Mouse (Mus musculus) liver, adult 2 months (tissue): ENCODE measurements at regions not wholly inside any gene's neighbourhood (a gene's known extent, or its start where the extent isn't known, plus 50 kb on each side); places are given as distances from the start of the nearest gene placed in this dataset.
A peak's percentile ranks its signal among the peaks of the same experiment; 100 is the strongest.

Experiments
- DNase-seq: peaks from one replicate; pipeline ENCODE4 v3.0.0-alpha.2; 2011; ENCODE audit warnings: low read depth, low spot score; ENCODE audit errors: extremely low read depth
- H3K27ac ChIP-seq: fragments of 200-500 bp; replicated peaks from 2 replicates; pipeline ENCODE4 v1.5.1; 2012; ENCODE audit warnings: low read depth, mild to moderate bottlenecking, control low read depth, inconsistent platforms, low read length; ENCODE audit not compliant: insufficient read depth
- H3K27me3 ChIP-seq: fragments of 200-500 bp; 2 replicates; pipeline ENCODE4 v1.6.1; 2012; ENCODE audit warnings: mild to moderate bottlenecking, moderate library complexity, low read length, inconsistent platforms; ENCODE audit not compliant: control insufficient read depth, insufficient read depth
- H3K36me3 ChIP-seq: fragments of 200-500 bp; 2 replicates; pipeline ENCODE4 v1.6.1; 2012; ENCODE audit warnings: low read length, inconsistent platforms; ENCODE audit not compliant: control insufficient read depth, insufficient read depth
- H3K4me1 ChIP-seq: fragments of 200-500 bp; 2 replicates; pipeline ENCODE4 v1.6.1; 2011; ENCODE audit warnings: low read length; ENCODE audit not compliant: control insufficient read depth, insufficient read depth
- H3K4me3 ChIP-seq: fragments of 200-500 bp; 2 replicates; pipeline ENCODE4 v1.5.1; 2011; ENCODE audit warnings: low read depth, mild to moderate bottlenecking, control low read depth, low read length, moderate library complexity; ENCODE audit not compliant: insufficient read depth
- H3K79me2 ChIP-seq: fragments of 200-500 bp; 2 replicates; pipeline ENCODE4 v1.6.1; 2012; ENCODE audit warnings: inconsistent platforms, mild to moderate bottlenecking, low read length, moderate library complexity; ENCODE audit not compliant: control insufficient read depth, insufficient read depth
- H3K9ac ChIP-seq: fragments of 200-500 bp; 2 replicates; pipeline ENCODE4 v1.6.1; 2012; ENCODE audit warnings: low read depth, mild to moderate bottlenecking, control low read depth, inconsistent platforms, low read length
- CTCF ChIP-seq: fragments of 200-500 bp; IDR thresholded peaks from 2 replicates; pipeline ENCODE4 v1.5.1; 2011; ENCODE audit warnings: low read depth, low read length, control low read depth
- POLR2A ChIP-seq: fragments of 200-500 bp; IDR thresholded peaks from 2 replicates; pipeline ENCODE4 v1.6.1; 2011; ENCODE audit warnings: low read length, control low read depth; ENCODE audit not compliant: insufficient read depth; ENCODE audit errors: extremely low read depth

GRCm38 (mm10) chr19:26834564-26834963, 51.1 kb upstream of the Gm815 start:
- no peak overlapping the region for H3K9ac ChIP-seq
- H3K27ac ChIP-seq, result no peak overlapping the region
- no peaks in the 10 kb centered on the region for H3K27me3 ChIP-seq
- no peaks in the 10 kb centered on the region for H3K79me2 ChIP-seq
- no peaks in the 10 kb centered on the region for H3K36me3 ChIP-seq
- peak; percentile 35 for DNase-seq
- no peak overlapping the region for H3K4me3 ChIP-seq
- TF ChIP-seq CTCF, result peak; percentile 47
- no peak for TF ChIP-seq POLR2A
- no peaks in the 10 kb centered on the region for H3K4me1 ChIP-seq
